Mouse (Mus musculus) ES-Bruce4 (cell line): ENCODE data around the gene Il17rc. TPM values are rescaled to one million over a fixed set of nuclear protein-coding genes. Genes with fewer than 3 reads are reported as not detected.

Experiments
- H3K27ac ChIP-seq: 2 replicates; pipeline ENCODE4 v1.5.1; 2012; ENCODE audit warnings: low read length, inconsistent platforms; ENCODE audit not compliant: insufficient read depth
- H3K27me3 ChIP-seq: 2 replicates; pipeline ENCODE4 v1.6.1; 2012; ENCODE audit warnings: mild to moderate bottlenecking, low read length, inconsistent platforms; ENCODE audit not compliant: control insufficient read depth, poor library complexity, insufficient read depth, severe bottlenecking
- H3K36me3 ChIP-seq: 2 replicates; pipeline ENCODE4 v1.6.1; 2012; ENCODE audit warnings: inconsistent platforms, mild to moderate bottlenecking, low read length, moderate library complexity; ENCODE audit not compliant: control insufficient read depth, poor library complexity, insufficient read depth, severe bottlenecking
- H3K4me1 ChIP-seq: one replicate; pipeline ENCODE4 v1.8.1; 2011; ENCODE audit warnings: low read length; ENCODE audit not compliant: control insufficient read depth, insufficient read depth
- H3K4me3 ChIP-seq: 2 replicates; pipeline ENCODE4 v1.5.1; 2011; ENCODE audit warnings: low read depth, mild to moderate bottlenecking, low read length
- H3K9ac ChIP-seq: 2 replicates; pipeline ENCODE4 v1.6.1; 2012; ENCODE audit warnings: low read depth, mild to moderate bottlenecking, inconsistent platforms; ENCODE audit not compliant: poor library complexity, severe bottlenecking
- H3K9me3 ChIP-seq: replicated peaks from 2 replicates; pipeline ENCODE4 v1.6.1; 2012; ENCODE audit warnings: mild to moderate bottlenecking, low read length, inconsistent platforms; ENCODE audit not compliant: control insufficient read depth, poor library complexity, insufficient read depth, severe bottlenecking
- CTCF ChIP-seq: IDR thresholded peaks from one replicate; pipeline ENCODE4 v1.8.1; 2011; ENCODE audit warnings: low read depth, low read length
- EP300 ChIP-seq: IDR thresholded peaks from 2 replicates; pipeline ENCODE4 v1.6.1; 2011; ENCODE audit warnings: low read depth, low read length; ENCODE audit not compliant: insufficient read depth
- POLR2A ChIP-seq: IDR thresholded peaks from one replicate; pipeline ENCODE4 v1.8.1; 2011; ENCODE audit warnings: low read length; ENCODE audit not compliant: insufficient read depth
- polyA plus RNA-seq: library from polyadenylated mRNA; stranded (reverse); fragments of >200 nt; gene quantifications from 2 replicates; pipeline ENCODE4 v1.2.4, GENCODE M21; 2011; ENCODE audit warnings: low read depth; ENCODE audit not compliant: missing spikeins, insufficient read depth, insufficient read length

The Il17rc gene
- polyA plus RNA-seq, 1 experiment, result 3.3 TPM

GRCm38 (mm10) chr6:113505689-113506088, 34.5 kb downstream of the Il17rc start:
- Histone ChIP-seq H3K9me3 (no peaks in the 10 kb centered on the region), H3K4me1 (no peaks in the 10 kb centered on the region), H3K4me3 (no peak overlapping the region), H3K36me3 (no peaks in the 10 kb centered on the region), H3K9ac (no peak overlapping the region), H3K27ac (no peak overlapping the region), H3K27me3 (no peaks in the 10 kb centered on the region)
- no peak for TF ChIP-seq CTCF
- no peak for TF ChIP-seq EP300
- TF ChIP-seq POLR2A, result no peak

- TF ChIP-seq CTCF (no peak), POLR2A (no peak), EP300 (no peak)
- H3K9me3 ChIP-seq, result 0 out of 2 replicates have a peak, but pooled peaks cover 2% of the 10 kb centered on the region
- no peak overlapping the region for H3K4me3 ChIP-seq
- H3K27ac ChIP-seq, result no peak overlapping the region
- H3K4me1 ChIP-seq, result no peaks in the 10 kb centered on the region
- no peaks in the 10 kb centered on the region for H3K36me3 ChIP-seq
- H3K27me3 ChIP-seq, result no peaks in the 10 kb centered on the region
- no peak overlapping the region for H3K9ac ChIP-seq
Observed at GRCm38 (mm10) chr6:113507130-113507529, 35.9 kb downstream of the Il17rc start.

DNA sequence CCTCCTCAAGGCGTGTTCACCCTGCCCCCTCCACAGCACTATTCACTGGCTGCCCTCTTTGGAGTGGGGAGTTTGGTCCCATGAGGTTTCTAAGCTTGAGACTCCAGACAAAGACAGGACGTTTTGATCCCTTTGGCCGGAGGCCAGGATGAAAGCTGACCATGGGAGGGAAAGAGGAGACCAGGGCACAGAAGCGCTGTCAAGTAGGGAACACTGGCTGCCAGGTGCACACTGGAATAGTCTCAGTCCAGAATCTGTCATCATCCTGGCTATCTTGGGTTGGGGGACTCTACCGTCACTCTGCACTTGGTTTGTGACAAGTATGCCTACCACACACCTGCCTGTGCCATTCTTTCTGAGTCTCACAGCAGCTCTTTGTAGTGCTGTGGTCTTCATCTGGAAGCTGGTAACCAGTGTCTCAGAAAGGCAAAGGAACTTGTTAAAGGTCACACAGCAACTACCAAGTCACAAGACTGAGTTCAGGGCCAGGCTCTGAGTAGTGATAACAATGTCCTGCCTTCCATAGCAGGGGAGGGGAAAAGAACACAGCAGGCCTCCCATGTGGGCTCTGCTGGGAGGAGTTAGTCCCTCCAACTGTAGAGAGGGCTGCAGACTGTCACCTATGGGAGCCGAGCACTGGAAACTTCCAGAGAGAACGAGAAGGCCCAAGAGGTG, 37.2 kb downstream of the Il17rc start:
- H3K27me3 ChIP-seq, result no peaks in the 10 kb centered on the region
- TF ChIP-seq POLR2A (no peak), EP300 (no peak), CTCF (no peak)
- H3K9me3 ChIP-seq, result 0 out of 2 replicates have a peak, but pooled peaks cover 2% of the 10 kb centered on the region
- no peaks in the 10 kb centered on the region for H3K4me1 ChIP-seq
- H3K27ac ChIP-seq, result no peak overlapping the region
- no peaks in the 10 kb centered on the region for H3K36me3 ChIP-seq
- H3K4me3 ChIP-seq, result no peak overlapping the region
- H3K9ac ChIP-seq, result no peak overlapping the region

- TF ChIP-seq EP300, result no peak
- TF ChIP-seq POLR2A, result no peak
- no peak for TF ChIP-seq CTCF
- no peak overlapping the region for H3K9ac ChIP-seq
- H3K36me3 ChIP-seq, result no peaks in the 10 kb centered on the region
- no peak overlapping the region for H3K4me3 ChIP-seq
- no peaks in the 10 kb centered on the region for H3K27me3 ChIP-seq
- H3K4me1 ChIP-seq, result no peaks in the 10 kb centered on the region
- H3K9me3 ChIP-seq, result 0 out of 2 replicates have a peak, but pooled peaks cover 2% of the 10 kb centered on the region
- no peak overlapping the region for H3K27ac ChIP-seq
Observed at GRCm38 (mm10) chr6:113508947-113509280, 37.7 kb downstream of the Il17rc start.

- no peak for TF ChIP-seq CTCF
- no peak for TF ChIP-seq EP300
- no peak for TF ChIP-seq POLR2A
- Histone ChIP-seq H3K36me3 (peaks cover 31% of the 10 kb centered on the region), H3K4me1 (no peaks in the 10 kb centered on the region), H3K9me3 (0 out of 2 replicates have a peak, but pooled peaks cover 2% of the 10 kb centered on the region), H3K4me3 (no peak overlapping the region), H3K27ac (no peak overlapping the region), H3K9ac (no peak overlapping the region), H3K27me3 (no peaks in the 10 kb centered on the region)
Observed at GRCm38 (mm10) chr6:113513944-113514343, 42.7 kb downstream of the Il17rc start.

GRCm38 (mm10) chr6:113514600-113514999, 43.4 kb downstream of the Il17rc start:
- no peak overlapping the region for H3K4me3 ChIP-seq
- no peaks in the 10 kb centered on the region for H3K27me3 ChIP-seq
- H3K36me3 ChIP-seq, result peaks cover 37% of the 10 kb centered on the region
- TF ChIP-seq EP300 (no peak), POLR2A (no peak), CTCF (no peak)
- H3K27ac ChIP-seq, result no peak overlapping the region
- no peak overlapping the region for H3K9ac ChIP-seq
- H3K4me1 ChIP-seq, result no peaks in the 10 kb centered on the region
- H3K9me3 ChIP-seq, result 0 out of 2 replicates have a peak, but pooled peaks cover 2% of the 10 kb centered on the region
